Mouse (Mus musculus) thymus, postnatal 4 days (tissue): ENCODE measurements around the gene Proser3.

Experiments
- DNase-seq: peaks from one replicate; pipeline ENCODE4 v3.0.0; 2021

Gene Proser3

DNA sequence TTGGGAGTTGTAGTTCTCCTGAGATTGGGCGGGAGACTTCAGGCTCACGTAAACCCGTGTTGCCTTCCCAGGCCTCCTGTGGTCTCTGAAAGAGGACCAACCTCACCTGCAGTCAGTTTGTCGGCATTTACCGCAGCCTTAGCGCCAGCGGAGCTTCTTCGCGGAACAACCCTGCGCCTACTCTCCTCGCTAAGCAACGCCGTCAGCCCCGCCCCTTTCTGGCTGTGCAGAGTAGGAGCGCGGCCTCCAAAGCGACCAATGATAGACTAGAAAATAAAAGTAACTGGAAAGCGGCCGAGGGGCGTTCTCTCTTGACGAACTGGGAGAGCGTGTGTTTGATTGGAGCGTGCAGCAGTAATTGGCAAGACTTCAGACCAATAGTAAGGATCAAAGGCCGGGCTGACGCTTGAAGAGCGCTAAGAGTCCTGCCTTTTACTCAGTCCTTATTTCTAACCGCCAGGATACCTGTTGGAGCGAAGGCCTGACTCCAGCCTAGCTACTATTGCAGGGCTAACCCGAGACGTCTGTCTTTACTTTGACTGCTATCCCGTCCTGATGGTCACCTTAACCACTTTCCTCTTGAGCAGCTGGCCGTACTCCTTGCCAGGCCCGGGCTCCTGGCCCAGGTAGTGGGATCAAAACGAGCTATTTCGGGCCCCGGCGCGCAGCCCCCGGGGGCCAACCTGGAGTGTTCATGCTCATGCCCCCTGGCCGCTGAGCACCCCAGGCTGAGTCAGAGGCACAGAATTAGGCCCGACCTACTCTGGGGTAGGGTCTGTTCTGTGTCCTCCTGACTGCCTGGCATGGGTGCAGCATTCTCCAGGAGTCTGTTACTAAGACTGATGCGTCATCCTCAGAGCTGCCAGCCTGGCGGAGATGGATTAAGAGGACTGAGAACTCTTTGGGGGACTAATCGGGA lies at the start of gene Proser3, which contains the start of gene Hspb6:
Proser3 (minus strand) TSS at position 198 of the 919 bp plus-strand sequence.
Hspb6 (plus strand) TSS at position 77 of the 919 bp plus-strand sequence.
- peak; percentile 97 for DNase-seq

GRCm38 (mm10) chr7:30600651-30601050 lies 48.6 kb upstream of the Proser3 start:
- no peak for DNase-seq

- peak; percentile 74 for DNase-seq
Observed at GRCm38 (mm10) chr7:30599933-30600353, 47.8 kb upstream of the Proser3 start.

DNA sequence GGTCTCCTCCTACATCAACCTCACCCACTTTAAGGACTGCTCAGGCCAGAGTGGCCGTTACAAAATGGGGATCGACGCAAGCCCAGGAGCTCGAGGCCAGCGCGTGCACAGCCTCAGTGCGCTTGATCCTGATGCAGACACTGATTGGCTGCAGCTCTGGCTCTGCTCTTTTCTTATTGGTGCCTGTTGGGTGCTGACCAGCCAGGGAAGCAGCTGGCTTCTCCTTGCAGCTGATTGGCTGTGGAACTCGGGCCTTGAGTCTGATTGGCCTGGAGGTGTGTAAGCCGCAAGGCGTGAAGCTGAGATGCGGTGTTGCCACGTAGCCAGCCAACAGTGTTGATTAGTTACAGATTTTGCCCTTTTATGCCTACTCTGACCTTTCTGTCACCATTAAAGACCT lies 46.7 kb upstream of the Proser3 start, which contains the start of gene Zbtb32:
Zbtb32 (minus strand) TSS at position 124 of the 400 bp plus-strand sequence.
- DNase-seq = no peak

DNA sequence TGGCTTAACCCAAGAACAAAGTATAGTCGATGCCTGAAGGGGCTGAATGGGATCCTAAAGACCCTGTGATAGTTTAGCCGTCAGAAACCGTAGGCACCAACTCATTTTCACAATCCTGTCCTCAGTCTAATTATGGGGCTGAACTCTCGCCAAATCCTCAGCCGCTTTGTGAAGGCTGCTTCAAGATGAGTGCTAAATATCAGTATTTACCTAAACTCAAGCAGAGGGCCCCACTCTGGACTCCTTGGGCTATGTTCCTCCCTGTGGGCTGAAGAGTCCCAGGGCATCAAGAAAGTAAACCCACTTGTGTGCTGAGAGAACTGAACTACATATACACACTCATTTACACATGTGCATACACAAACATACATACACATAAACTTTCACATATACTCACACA lies 44.7 kb upstream of the Proser3 start:
- DNase-seq = no peak

GRCm38 (mm10) chr7:30596093-30596492 lies 44.0 kb upstream of the Proser3 start:
- DNase-seq = no peak

- no peak for DNase-seq
Observed at GRCm38 (mm10) chr7:30594510-30595024, 42.5 kb upstream of the Proser3 start.

GRCm38 (mm10) chr7:30593579-30594509 lies 41.7 kb upstream of the Proser3 start:
- no peak for DNase-seq

GRCm38 (mm10) chr7:30592772-30593423 lies 40.8 kb upstream of the Proser3 start:
- DNase-seq = no peak

DNA sequence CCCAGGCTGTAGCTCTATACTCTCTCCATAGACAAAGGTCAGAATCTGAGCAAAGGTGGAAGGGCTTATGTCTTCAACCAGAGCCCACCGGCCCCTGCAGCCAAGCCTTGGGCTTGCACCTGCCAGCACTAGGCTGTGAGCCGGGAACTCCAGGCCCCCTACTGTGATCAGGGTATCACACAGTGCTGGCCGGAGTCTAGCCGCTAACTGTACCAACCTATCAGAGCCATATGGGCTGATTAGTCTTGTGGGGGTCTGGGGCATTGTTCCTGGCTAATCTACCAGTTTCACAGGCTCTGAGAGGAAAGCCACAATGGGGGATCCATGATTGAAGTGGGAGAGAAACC lies 39.5 kb upstream of the Proser3 start:
- no peak for DNase-seq

DNA sequence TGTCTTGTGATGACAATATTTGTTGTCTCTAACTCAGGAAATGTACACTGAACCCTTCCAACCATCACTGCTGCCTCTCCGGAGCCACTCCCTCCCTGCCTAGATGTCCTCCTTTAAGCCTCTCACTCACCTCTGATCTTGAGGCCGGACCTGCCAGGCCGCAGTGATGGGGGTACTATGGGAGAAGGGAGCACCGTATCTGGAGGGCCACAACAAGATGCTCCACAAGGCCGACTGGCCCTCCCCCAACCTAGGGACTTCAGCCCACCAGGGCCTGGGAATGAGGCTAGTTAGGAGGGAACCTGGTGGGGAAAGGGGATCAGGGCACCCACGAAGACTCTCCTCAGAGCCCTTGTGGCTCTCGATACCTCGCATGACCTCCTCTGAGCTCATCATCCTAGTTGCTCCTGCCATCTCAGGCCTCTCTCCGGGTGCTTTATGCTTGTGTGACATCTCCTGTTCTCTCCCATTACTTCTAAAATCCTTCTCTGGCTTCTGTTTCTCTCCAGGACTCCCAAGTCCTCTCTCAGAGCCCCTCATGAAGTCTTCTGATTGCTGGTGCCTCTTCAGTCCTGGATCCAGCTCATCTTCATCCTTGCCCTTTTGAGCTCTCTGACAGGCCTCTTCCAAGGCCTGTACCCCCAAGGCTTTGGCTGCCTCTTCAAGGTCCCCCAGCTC lies 39.0 kb upstream of the Proser3 start:
- DNase-seq = no peak

GRCm38 (mm10) chr7:30589435-30590301 lies 37.6 kb upstream of the Proser3 start:
- peak; percentile 94 for DNase-seq

DNA sequence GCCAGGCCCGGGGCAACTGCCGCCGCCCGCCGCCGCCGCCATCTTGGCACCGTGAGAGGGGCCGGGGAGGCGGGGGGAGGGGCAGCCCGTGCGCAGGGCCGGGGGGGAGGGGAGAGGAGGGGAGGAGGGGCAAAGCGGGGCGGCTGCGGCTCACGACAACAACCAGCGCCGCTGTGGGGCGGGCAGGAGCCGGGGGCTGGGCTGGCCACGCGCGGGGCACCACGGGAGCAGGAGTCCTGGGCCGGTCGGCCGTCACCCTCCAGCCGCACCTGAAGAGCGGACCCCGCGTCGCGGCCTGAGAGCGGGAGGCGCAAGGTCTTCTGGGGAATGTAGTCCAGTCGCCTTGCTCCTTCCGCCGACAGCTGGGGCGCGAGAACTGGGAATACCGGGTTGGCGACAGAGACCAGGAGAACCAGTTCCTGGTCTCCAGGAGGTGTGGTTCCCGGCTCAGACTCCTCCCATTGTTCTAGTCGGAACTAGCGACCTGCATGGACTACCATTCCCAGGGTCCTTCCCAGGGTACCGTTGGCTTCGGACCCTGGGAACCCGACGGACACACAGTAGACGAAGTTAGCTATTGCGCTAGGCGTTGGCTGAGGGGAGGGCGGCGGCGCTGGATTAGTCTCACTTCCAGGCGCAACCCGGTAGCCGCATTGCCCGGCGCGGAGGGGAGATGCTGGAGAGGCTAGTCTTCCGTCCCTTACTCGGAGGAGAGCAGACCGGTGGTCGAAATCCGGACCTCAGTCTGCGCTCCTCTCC lies 36.8 kb upstream of the Proser3 start, which contains the start of gene Kmt2b:
Kmt2b (minus strand) TSS at position 51 of the 759 bp plus-strand sequence.
- peak; percentile 90 for DNase-seq

GRCm38 (mm10) chr7:30587842-30588667 lies 36.0 kb upstream of the Proser3 start:
- DNase-seq = peak; percentile 75

- no peak for DNase-seq
Observed at GRCm38 (mm10) chr7:30586455-30587020, 34.4 kb upstream of the Proser3 start.

GRCm38 (mm10) chr7:30585170-30585569 lies 33.1 kb upstream of the Proser3 start:
- no peak for DNase-seq

DNA sequence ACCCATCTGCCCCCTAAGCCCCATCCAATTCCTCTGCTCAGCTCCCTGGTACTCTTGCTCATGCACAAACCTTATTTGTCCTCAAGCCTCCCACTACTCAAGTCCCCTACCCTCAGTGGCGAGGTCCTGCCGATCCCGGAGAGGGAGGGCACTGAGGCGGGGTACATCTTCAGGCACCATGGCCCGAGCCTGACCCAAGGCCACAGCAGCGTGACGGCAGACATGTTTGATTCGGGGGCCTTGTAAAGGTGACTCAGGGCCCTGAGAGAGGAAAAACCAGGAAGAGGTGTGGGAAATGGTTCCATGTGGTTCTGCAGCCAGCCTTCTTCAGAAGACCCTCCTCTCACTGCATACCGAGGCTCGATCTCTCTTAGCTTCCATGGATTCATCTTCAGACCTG lies 32.2 kb upstream of the Proser3 start:
- DNase-seq = no peak

GRCm38 (mm10) chr7:30581547-30581946 lies 29.4 kb upstream of the Proser3 start:
- DNase-seq = no peak

DNA sequence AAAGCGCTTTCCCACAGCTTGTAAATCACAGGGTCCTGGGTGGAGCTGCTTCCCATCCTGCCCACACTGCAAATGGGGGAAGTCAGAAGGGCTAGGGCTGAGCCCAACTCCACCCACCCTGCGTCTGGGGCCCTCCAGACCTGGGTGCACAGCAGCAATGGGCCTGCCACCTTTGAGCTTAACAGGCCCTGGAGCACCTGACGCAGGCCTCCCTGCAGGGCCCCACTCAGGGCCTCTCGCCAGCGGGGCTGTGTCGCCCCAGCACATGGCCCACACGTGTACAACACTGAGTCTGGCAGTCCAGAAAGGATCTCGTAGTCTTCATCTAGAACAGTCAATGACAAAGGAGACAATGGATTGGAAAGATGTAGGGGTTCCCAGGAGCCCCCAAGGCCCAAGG lies 27.9 kb upstream of the Proser3 start:
- no peak for DNase-seq
